Mouse (Mus musculus): ENCODE measurements around the gene Tmem38b. TPM values are rescaled to one million over a fixed set of nuclear protein-coding genes. Genes with fewer than 3 reads are reported as not detected.

Tmem38b gene
- polyA plus RNA-seq (2014; fragmentation: Illumina TruSeq; extraction: RNeasy Lipid Tissue Mini Kit (QIAGEN cat#74804); ENCODE audit: low read depth, low replicate concordance) = 31.4 TPM

DNA sequence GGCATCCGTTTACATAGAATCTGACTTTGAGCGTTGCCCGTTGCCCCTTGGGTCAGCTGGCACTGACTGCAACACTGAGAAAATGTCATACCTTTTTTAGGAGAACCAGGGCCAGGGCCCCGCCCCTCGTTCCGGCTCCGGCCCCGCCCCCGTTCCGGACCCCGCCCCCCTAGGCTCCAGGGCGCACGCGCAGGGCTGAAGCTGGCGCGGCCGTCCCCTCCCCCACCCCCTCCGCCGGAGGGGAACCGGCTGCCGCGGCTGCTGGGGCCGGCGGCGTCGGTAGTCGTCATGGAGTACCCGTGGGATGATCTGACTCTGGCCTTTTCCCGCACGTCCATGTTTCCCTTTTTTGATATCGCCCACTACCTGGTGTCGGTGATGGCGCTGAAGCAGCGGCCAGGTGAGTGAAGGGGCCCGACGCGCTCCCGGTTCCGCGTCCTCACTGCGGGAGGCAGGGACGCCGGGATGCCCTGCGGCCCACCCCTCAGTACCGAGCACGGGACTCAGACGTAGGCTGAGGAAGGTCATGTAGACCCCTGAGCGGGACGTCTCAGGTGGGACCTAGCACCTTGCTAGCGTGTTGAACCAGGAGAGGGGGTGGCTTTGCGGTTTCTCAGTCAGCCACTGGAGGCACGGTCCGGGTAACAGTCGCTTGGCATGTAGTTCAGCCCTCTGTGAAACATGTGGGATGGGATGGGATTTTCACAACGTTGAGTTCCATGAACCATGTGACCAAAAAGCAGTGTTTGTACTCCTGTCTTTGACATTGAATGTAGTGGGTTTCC lies at the start of gene Tmem38b:
Gene Tmem38b, plus strand, starts transcription at position 225 of the 785 bp plus-strand sequence.

Other genes with a start within 250 kb of the Tmem38b start
- gene Fsd1l, start 194.6 kb upstream of the Tmem38b start, polyA plus RNA-seq (2014; fragmentation: Illumina TruSeq; extraction: RNeasy Lipid Tissue Mini Kit (QIAGEN cat#74804); ENCODE audit: low read depth, low replicate concordance) = 11.1 TPM
- 46.0 TPM for gene Fktn, start 112.0 kb upstream of the Tmem38b start, polyA plus RNA-seq (2014; fragmentation: Illumina TruSeq; extraction: RNeasy Lipid Tissue Mini Kit (QIAGEN cat#74804); ENCODE audit: low read depth, low replicate concordance)
- 0.17 TPM for gene Tal2, start 46.3 kb upstream of the Tmem38b start, polyA plus RNA-seq (2014; fragmentation: Illumina TruSeq; extraction: RNeasy Lipid Tissue Mini Kit (QIAGEN cat#74804); ENCODE audit: low read depth, low replicate concordance)

Data from adrenal gland, adult 10 weeks (tissue).